Mouse (Mus musculus) bone marrow, adult 2 months (tissue): ENCODE data around the gene Atn1.

Experiments used
- CTCF ChIP-seq: fragments of 200-500 bp; IDR thresholded peaks from 2 replicates; pipeline ENCODE4 v1.5.1; 2011; ENCODE audit warnings: low read length, control low read depth; ENCODE audit not compliant: control insufficient read depth, insufficient read depth
- POLR2A ChIP-seq: fragments of 200-500 bp; IDR thresholded peaks from 2 replicates; pipeline ENCODE4 v1.6.1; 2011; ENCODE audit warnings: low read depth, mild to moderate bottlenecking, control low read depth, low read length, borderline replicate concordance; ENCODE audit not compliant: control insufficient read depth

- TF ChIP-seq POLR2A, result no peak
- TF ChIP-seq CTCF, result no peak
Measured at GRCm38 (mm10) chr6:124708289-124708889, 47.9 kb downstream of the Atn1 start.
